Mouse (Mus musculus) heart, adult 2 months (tissue): ENCODE measurements at regions not wholly inside any gene's neighbourhood (a gene's known extent, or its start where the extent isn't known, plus 50 kb on each side); places are given as distances from the start of the nearest gene placed in this dataset.

Experiments
- CTCF ChIP-seq: fragments of 200-600 bp; IDR thresholded peaks from 2 replicates; pipeline ENCODE4 v1.8.1; 2022; ENCODE audit warnings: antibody characterized with exemption, mild to moderate bottlenecking, moderate library complexity
- POLR2A ChIP-seq: fragments of 200-500 bp; IDR thresholded peaks from 2 replicates; pipeline ENCODE4 v1.6.1; 2011; ENCODE audit warnings: mild to moderate bottlenecking, low read depth, low read length, control low read depth; ENCODE audit not compliant: insufficient read depth

DNA sequence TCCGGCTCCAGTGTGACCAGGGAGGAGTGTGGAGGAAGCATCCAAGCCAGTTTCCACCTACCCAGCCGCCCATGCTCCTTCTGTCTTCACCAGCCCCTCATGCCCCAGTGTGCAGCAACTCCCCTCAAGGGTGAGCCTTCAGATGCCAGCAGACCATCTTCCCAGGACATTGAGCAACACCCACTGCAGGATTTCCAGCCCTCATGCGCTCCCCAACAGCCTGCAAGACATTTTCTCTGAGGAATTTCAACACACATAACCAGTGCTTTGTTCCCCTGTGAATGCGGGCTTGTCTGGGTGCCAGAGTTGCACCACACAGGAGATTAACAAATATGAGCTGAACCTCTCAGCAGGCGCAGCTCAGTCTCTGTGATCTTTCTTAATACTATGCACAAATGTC lies 489.3 kb upstream of the Gm10131 start:
- no peak for TF ChIP-seq POLR2A
- no peak for TF ChIP-seq CTCF
